ENCODE assay signal across 16 mouse cellular contexts in genomic region chr1:152828168-152828567, GRCm38 (mm10).
"Had no signal": no experiment of that assay in that cellular context is flagged by ENCODE, and none has a peak within 500 bp of the region (broad histone marks: within the 10 kb centered on the region; RNA-seq: fewer than 3 reads in every experiment).

No protein-coding gene starts in this region.

- DNase-seq: kidney, adult 11 months; kidney, postnatal 25 days; left cerebral cortex, postnatal 4 days; liver, postnatal 0 days; lung, embryonic 14.5 days; thymus, adult 18-20 months; thymus, postnatal 36 days had no signal

- H3K36me3 ChIP-seq: intestine, embryonic 15.5 days; limb, embryonic 12.5 days had no signal

- H3K27me3 ChIP-seq: intestine, embryonic 15.5 days; limb, embryonic 12.5 days; limb, embryonic 15.5 days; midbrain, embryonic 13.5 days had no signal

- H3K4me1 ChIP-seq: intestine, embryonic 15.5 days; limb, embryonic 12.5 days; limb, embryonic 15.5 days; midbrain, embryonic 13.5 days had no signal

- H3K9me3 ChIP-seq: intestine, embryonic 15.5 days; limb, embryonic 12.5 days; limb, embryonic 15.5 days; midbrain, embryonic 13.5 days had no signal

- H3K4me3 ChIP-seq: intestine, embryonic 15.5 days; limb, embryonic 12.5 days; limb, embryonic 15.5 days; midbrain, embryonic 13.5 days had no signal

- H3K9ac ChIP-seq: intestine, embryonic 15.5 days; limb, embryonic 12.5 days; limb, embryonic 15.5 days; liver, embryonic 14.5 days; liver, postnatal 0 days; lung, embryonic 14.5 days; midbrain, embryonic 13.5 days had no signal

- H3K27ac ChIP-seq: intestine, embryonic 15.5 days; limb, embryonic 12.5 days; limb, embryonic 15.5 days; liver, embryonic 14.5 days; macrophage; midbrain, embryonic 13.5 days had no signal

- ATAC-seq: intestine, embryonic 15.5 days; liver, postnatal 0 days; lung, postnatal 0 days; midbrain, embryonic 13.5 days; midbrain, embryonic 16.5 days had no signal

- H3K4me2 ChIP-seq: intestine, embryonic 15.5 days; limb, embryonic 12.5 days; limb, embryonic 15.5 days; liver, embryonic 11.5 days; lung, embryonic 14.5 days; midbrain, embryonic 13.5 days had no signal
